Mouse (Mus musculus): ENCODE data around the gene Slit3.

Gene Slit3

DNA sequence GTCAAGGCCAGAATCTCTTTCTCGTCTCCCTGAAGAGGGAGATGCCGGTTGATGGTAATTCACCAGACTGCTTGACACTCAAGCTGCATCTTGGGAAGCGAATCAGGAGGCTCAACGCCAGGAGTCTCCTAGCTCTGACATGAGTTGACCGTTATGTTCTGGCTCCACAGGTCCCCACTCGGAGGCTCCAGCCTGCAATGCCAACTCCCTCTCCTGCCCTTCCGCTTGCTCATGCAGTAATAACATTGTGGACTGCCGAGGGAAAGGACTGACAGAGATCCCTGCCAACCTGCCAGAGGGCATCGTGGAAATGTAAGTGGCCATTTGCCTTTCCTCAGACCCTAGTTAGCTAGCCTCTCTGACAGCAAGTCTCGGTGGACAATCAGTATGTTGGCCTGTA lies 457.8 kb downstream of the Slit3 start:
- ATAC-seq (ENCODE audit: low TSS enrichment), result no peak

DNA sequence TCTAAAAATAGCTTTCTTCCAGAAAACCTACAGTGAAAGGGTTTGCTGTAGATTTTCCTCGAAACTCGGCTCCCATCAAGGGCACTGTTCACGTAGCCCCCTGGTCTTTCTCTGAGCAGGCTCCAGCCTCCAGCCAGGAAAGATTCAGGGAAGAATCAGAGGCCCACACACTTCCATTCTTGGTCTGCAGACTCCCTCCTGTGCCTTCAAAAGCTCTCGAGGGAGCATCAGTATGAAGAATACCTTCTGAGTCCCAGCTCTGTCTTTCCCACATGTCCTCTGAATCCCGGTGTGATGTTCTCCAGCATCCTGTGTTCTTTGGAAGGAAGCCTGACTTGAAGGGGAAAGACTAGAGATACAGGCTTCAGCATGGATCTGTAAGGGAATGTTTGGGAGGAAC lies 461.6 kb downstream of the Slit3 start:
- ATAC-seq (ENCODE audit: low TSS enrichment), result peak; percentile 76

DNA sequence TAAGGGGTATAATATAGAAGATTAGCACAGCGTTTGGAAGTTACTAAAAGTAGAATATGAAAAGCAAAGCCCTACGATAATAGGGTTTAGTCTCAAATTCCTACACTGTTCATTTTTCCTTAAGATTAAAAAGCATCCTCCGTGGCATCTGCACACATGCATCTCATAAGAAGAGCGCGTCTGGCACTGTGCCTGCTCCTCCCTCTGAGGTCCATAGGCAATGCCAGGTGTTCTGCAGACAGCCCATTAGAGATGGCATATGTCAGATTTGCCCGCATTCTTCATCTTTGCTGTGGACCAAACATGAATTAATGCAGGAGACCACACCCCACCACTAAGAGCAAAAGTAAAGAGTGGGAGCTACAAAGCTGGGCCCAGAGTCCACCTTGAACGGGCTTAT lies 462.6 kb downstream of the Slit3 start:
- no peak for ATAC-seq (ENCODE audit: low TSS enrichment)

DNA sequence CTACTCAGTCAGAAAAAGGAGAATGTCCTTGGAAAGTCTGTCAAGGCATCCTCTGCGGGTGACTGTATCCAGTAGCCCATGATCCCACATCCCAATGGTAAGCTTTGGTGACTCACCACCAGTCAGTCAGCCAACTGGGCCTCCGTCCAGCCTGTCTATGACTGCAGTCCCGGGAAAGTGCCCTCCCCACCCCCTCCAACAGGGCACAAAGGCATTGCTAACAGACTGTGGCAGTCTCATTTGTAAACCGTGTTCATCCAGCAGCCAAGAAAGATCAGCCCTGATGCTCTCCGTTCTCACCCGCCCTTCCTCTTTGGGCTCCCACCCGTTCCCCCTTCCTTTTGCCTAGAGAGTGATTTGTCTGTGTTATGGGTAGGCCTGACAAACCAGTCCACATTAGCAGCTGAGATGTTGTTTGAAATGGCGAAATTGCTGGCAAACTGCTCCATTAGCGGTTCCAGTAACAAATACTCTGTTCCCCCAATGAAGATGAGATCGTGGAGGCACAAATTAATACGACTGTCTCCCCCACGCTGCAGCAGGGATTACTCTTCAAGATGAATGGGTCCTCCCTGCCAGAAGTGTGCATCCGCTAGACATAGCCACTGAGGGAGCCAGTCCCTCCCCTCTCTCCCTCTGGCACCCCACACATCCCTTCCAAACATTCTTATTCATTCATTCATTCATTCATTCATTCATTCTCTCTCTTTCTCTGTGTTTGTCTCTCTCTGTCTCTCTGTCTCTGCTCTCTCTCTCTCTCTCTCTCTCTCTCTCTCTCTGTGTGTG lies 466.3 kb downstream of the Slit3 start:
- ATAC-seq (ENCODE audit: low TSS enrichment), result peak; percentile 79

DNA sequence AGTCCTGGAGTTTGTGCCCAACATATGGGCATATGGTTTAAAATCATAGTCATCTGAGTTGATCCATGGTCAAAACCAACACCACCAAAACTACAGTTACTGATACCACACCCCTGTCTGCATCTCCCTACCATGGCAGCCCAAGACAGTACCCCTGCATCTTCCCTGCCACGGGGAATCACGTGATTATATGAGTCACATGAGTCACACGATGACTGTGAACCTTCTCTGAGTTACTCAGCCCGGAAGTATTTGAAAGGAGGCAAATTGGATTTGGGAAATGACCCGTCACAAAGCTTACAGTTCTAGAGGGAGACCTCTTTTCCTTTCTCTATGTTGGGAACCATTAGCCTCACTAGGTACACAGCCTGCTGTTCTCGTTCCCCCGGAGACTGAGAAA lies 468.9 kb downstream of the Slit3 start:
- ATAC-seq (ENCODE audit: low TSS enrichment), result no peak

DNA sequence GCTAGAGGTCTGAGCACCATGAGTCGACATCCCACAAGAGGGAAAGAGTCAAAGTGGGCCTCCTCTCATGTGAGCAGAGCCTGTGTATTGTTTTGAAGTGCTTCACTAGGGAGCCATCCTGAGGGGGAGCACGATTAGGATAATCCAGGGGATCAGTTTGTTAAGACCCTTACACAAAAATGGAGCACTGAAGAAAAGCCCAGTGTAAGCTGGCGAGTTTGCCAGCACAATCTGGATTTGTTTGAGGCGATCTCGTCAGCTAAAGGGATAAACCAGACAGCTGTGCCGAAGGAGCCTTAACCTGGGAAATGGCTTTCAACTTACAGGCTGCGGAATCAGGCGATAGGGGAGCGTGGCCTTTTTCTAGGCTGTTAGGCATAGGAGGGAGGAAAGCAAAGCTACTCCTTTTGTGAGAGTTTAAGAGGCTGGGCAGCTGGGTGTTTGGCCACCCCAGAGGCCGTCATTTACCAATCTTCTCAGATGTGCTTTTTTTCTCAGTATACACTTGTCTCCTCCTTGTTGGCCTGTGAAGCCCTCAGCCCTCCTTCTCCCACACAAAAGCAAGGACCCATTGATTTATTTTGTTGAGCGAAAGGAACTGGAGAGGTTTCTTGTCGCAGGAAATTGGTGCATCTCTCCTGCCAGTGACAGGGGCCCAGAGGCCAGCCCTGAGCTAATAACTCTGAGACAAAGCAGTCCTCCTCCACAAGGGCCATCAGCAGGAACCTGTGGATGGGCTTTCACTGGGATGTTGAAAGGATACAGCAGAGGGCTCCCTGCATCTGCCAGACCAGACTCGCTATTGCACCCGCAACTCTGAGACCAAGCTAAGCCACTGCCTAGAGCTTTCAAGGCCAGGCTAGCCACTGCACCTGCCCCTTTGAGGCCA lies 472.4 kb downstream of the Slit3 start:
- ATAC-seq (ENCODE audit: low TSS enrichment), result no peak

DNA sequence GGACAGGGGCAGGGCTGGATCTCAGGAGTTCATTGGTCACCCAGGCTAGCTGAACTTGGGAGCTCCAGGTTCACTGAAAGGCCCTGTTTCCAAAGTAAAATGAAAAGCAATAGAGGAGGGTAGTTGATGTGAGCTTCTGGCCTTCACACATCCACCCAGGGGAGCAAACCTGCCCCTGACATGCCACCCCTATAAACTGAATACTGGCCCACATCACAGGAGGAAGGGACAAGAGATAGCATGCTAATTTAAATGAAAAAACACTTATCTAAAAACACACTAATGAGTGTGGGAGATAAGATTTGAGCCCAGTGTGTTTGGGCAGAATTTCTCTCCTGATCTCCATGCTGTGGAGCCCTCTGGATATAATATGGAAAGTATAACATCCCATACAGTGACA lies 475.0 kb downstream of the Slit3 start:
- no peak for ATAC-seq (ENCODE audit: low TSS enrichment)

DNA sequence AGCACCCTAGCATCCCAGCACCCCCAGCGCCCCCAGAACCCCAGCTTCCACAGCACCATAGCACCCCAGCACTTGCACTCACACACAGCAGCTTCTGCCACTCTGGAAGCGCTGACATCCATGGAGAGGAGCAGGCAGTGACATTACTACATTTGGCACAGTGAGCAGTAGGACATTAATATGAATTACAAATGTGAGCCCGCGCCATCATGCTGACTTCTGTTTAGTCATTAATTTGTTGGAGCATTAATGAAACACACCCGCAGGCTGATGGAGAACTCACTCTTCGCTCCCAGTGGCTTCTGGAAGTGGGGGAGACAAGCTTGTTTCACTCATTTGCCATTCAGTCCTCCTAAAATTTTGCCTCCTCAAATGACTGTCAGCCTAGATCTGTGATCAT lies 476.9 kb downstream of the Slit3 start:
- no peak for ATAC-seq (ENCODE audit: low TSS enrichment)

DNA sequence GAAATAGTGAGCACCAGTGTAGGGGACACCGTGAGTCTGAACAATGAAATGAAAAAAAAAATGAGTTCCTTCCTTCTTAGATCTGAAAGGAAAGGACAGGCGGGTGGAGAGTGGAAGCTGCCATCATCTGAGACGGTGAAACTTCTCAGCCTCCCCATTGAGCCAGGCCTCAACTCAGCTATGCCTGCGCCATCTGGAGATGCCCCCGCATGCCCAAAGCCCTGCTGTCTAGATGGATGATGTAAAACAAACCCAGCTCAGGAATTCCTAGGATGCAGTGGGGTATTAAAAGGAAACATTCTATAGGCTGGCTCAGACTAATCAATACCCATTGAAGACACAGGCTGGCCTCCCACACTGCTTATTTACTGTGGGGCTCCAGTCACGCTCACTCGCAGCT lies 477.7 kb downstream of the Slit3 start:
- ATAC-seq (ENCODE audit: low TSS enrichment), result peak; percentile 75

DNA sequence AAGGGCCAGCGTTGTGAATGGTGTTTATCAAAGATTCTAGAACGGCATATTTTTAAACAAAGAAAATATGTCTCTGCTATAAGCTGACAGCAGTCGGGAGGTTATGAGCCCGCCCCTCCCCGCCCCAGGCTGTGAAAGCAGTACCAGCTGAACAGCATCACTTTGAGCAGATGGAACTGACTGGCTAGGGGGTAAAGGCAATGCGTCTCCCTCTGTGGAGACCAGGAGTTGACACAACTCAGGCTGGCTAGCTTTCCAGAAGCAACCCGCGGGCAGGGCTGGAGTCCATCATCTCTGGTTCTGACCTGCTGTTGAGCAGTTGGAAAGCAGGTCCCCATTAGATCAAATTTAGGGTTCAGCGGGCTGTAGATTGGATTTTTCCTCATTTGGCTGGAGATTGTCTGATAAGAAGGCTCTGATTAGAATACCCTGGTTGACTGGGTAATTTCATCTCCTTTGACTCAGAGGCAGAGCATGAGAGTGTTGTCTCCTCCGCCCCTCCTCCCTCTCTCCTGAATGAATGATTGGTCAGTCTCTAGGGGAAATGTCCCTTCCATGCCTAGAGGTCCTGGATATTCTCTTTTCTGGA lies 480.7 kb downstream of the Slit3 start:
- ATAC-seq (ENCODE audit: low TSS enrichment), result no peak

DNA sequence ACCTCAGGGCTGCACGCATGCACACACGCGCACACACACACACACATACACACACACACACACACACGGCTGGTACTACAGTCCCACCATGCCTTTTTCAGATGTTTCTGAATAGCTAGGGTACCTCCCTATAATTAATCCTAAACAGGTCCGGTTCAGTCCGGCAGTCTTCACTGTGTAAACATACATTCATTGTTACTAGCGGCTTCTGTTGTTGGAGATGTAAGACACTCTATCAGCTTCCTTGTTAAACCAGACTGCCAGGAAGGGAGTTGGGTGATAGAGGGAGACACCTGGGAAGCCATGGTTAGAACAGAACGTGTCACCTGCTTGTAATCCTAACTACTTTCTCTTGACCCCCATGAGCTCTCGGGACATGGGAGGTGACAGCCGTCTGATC lies 481.6 kb downstream of the Slit3 start:
- no peak for ATAC-seq (ENCODE audit: low TSS enrichment)

DNA sequence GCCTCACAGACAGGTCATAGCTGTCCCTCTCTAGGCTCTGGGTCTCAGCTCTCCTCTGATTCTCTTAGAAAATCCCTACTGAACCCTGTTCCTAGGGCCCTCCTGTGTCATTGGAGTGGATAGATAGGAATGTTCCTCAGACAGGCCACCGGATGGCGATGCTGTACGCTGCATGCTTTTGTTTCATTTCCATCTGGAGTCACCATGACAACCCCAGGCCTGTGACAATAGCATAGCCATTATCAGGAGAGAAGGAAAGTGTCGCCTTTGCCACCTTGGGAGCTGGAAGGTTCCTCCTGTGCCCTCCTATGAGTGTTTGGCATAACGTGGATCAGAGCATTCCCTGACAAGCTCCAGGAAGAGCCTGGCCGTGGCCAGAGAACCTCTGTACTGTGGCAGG lies 482.9 kb downstream of the Slit3 start:
- ATAC-seq (ENCODE audit: low TSS enrichment), result no peak

DNA sequence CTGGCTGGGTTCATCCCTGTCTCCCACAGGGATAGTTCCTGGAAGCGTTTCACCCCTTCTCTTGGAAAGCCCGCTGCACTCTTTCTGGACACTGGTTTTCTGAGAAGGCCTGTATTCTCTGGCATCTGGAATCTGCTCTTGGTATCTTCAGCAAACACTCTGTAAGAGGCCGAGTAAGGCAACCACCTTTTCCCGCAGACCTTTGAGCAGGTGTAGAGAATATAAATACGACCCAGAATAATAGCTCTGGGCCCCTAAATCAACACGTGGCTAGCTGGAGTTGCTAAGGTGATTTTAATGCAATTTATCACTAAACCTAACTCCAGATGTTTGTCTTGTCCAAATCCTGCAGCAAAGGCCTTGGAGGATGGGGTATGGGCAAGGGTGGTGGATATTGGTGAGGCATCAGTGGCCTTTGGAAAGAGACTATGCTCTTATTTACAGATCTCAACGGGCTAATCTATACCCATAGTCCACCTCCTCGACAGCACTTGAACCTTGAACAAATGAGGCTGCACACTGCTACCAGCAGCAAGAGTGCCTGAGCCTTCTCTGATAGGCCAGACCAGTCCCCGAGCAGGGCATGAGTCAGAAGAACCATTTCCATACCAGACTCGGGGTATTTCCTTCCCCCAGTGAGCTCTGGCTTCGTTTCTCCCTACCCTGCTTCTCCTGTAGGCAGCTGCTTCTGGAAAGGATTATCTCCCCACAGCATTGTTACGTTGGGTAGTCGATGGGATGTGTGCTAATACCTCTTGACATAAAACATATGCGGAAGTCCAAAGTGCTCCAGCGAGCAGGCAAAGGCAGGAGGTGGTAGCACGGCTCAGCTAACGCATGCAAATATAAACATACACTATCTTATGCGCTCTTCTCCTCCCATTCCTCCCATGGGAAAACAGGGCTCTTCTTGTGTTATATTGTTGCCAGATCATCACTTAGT lies 484.1 kb downstream of the Slit3 start:
- no peak for ATAC-seq (ENCODE audit: low TSS enrichment)

DNA sequence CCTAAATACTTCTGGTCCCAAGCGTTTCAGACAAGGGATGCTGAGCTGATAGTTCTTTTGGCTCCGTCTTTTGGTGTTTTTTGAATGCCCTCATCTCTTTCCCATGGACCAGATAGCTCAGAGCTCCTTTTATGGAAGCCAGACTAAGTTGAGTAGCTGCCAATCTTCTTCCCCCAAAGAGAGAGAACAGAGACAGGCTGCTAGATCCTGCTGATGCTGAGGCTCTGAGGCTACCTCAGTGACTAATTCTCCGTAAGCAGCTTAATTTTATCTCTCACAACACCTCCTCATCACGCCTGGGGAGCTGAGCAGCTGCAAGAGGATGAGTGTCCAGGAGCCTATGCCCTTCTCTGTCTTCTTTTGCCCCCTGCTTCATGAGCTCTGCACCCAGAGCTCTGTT lies 486.2 kb downstream of the Slit3 start:
- peak; percentile 91 for ATAC-seq (ENCODE audit: low TSS enrichment)

DNA sequence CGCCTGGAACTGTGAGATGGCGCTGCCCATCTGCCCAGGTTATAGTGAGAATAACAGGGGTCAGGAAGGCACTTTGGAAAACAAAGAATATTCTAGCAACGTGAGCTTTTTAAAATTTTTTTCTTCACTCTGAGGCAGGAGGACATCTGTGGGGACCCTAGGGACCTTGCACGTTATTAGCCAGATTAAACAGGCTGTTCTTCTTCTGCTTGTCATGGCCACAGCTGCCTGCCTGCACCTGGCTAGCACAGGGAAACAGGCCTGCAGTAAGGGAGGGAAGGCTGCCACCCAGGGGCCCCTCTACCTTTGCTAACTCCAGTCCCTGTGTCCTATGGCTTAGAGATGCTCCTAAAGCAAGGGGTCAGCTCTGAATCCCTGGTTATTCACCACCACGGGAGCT lies 487.8 kb downstream of the Slit3 start:
- no peak for ATAC-seq (ENCODE audit: low TSS enrichment)

DNA sequence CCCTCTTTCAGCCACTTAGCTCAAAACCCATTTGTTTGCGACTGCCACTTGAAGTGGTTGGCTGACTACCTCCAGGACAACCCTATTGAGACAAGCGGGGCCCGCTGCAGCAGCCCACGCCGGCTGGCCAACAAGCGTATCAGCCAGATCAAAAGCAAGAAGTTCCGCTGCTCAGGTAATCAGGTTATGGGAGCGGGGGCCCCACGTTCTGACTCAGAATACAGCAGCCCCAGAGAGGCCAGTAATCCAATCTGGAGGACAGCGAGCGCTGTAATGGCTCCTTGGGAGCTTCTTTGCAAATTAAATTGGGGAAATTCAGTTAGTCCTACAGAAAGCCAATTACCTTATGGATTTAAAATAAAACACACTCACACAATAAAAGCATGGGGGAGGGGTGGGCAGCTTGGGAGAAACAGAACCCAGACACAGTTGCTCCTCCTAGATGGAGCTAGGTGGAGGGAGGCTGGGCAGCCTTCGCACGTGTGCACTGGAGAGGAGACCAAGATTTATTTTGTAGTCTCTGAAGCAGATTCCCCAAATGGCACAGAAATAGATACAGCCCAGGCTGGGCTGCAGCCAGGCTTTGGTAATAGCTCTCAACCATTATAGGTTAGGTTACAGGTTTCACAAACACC lies 491.4 kb downstream of the Slit3 start:
- ATAC-seq (ENCODE audit: low TSS enrichment), result peak; percentile 33; the same call in 1 of the 2 replicates

DNA sequence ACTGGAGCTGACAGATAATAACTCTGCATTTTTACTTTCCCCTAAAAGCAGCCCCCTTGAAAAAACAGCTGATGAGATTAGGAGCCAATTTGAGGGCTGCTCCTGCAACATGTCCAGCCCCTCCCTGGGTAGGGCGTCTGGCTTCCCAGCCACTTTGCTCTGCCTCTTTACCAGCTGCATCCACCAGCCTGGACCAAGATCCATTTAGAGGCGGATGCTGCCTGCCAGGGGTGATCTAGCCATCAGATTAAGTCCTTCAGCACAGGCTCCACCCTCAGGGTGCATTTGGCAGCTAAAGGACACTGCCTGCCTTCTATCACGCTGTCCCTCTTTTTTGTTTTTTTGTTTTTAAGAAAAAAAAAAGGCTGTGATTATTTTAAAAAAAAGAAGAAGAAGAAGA lies 493.5 kb downstream of the Slit3 start:
- no peak for ATAC-seq (ENCODE audit: low TSS enrichment)

DNA sequence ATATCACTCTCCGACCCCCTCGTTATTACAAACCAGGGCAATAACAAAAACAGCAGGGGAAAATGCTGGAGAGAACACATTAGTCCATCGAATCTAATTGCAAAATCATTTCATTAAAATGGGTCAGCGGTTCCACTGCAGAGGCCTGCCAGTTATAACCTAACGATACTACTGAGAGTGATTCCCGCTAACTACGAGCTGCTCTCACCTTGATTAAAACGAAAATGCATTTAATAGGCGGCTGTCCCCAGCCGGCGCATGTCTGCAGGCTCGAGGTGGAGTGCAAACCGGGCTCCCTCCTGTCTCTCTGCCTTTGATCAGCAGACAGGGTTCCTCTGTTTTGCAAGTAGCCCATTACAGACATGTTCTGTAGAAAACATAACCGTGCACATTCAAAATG lies 498.4 kb downstream of the Slit3 start:
- ATAC-seq (ENCODE audit: low TSS enrichment), result no peak

DNA sequence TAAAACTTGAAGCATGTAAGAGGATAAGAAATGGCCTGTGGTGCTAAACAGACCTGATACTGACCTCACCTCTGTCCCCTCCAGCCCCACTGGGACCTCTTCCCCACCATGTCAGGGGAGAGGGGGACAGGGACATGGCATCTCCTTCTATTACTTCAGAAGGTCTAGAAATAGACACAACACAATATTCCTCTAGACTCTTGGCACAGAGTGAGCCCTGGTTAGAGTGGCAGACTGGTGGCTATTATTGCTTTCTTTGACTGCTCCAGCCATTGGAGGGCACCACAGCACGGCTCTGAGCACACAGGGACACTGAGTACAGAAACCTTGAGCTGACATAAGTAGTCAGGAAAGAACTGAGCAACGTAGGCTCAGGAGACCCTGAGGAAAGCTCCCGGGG lies 501.7 kb downstream of the Slit3 start:
- no peak for ATAC-seq (ENCODE audit: low TSS enrichment)

DNA sequence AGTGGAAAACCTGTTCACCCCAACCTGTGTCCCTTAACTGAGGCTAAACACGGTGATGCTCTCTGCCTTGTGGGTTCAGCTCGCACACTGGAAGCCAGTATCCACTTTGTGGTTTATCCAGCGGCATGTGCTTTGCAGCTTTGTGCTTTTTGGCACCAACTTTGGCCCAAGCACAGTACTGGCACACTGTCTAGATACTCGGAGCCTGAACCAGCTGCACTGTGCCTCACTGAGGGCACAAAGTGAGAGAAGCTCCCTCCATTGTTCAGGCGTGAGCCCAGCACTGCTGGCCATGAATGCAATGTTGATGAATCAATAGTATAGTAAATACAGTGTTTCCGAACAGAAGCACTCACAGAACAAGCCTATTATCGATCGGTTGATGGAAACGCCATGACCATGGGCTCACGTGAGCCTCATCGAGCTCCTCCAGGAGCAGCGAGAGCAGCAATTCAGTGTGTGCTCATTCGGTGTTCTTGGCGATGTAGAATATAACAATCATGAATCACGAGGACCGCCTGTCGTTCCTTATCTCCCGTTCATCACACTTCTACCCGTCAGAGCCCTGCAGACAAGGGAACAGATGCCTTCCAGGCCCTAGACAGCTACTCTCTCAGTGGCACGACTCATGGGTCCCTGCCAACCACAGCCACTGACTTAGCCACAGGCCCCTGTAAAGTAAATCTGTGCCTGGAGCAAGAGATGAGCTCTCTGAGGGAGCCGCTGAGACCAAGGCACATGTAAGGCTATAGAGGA lies 503.7 kb downstream of the Slit3 start:
- ATAC-seq (ENCODE audit: low TSS enrichment), result peak; percentile 50

All from frontal cortex, adult (tissue).